Mouse (Mus musculus) left cerebral cortex, adult 11 months (tissue): ENCODE measurements around the gene BC024063.
"Not testable (repeated sequence)": the region's sequence is repeated elsewhere in the genome, so short reads cannot be mapped to it uniquely, and the experiment has no call there.

Experiments
- DNase-seq: peaks from one replicate; pipeline ENCODE4 v3.0.0; 2022; ENCODE audit warnings: low spot score

Gene BC024063

DNA sequence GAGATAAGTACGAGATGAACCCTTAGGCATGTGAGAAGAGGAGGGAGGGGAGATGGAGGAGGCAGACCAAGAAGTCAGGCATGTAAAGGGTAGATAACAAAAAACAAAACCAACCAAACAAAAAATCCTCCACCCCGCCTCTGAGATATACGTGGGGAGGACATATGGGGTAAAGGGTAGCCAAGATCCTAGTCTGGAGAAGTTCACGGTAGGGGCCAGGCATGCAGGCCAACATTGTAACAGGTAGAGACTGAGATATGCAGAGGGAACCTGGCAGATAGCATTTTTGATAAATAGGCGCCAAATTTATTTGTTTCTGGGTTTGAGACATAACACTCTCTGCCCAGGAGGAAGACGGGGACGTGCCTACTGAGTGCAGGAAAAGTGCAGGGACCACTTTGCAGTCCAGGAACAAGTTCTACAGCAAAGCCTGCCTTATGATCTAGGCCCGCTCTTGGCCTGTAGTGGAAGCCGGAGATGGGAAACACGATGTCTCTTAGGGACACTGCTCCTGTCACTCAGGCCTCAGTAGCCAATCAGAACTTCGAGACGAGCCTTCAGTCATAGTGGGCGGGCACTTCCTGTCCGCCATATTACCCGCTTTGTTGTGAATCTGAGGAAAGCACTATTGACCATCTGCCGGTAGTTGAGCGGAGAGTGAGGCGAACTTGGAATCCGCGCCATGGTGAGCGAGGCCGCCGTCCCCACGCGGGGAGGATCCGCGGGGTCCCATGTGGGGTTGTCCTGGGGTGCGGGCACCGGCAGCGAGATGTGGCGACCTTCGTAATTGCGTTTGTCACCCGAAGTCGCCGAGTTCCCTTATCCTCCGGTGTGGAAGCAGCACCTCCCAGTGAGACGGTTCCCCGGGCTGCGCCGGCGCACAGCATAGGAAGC, at the start of gene BC024063:
Gene BC024063, plus strand, starts transcription at position 626 of the 894 bp plus-strand sequence.
- DNase-seq, result peak; percentile 76

DNA sequence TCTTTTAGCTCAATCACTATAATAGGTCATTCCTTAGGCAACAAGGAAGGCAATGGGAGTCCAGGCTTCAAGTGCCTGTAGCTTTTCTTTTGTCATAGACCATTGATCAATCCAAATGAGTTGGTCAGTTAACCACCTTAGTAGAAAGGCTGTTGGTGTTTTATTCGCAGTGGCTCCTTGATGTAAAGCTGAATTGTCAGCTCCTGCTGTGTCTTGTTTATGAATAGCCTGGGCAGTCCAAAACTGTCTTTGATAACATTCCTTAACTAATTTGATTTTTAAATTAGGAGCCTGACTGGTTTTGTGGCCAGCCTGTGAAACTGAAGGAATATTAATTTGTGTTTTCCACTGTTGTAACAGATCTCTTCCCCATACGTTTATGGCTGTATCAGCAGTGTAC, 41.0 kb upstream of the BC024063 start:
- no peak for DNase-seq

DNA sequence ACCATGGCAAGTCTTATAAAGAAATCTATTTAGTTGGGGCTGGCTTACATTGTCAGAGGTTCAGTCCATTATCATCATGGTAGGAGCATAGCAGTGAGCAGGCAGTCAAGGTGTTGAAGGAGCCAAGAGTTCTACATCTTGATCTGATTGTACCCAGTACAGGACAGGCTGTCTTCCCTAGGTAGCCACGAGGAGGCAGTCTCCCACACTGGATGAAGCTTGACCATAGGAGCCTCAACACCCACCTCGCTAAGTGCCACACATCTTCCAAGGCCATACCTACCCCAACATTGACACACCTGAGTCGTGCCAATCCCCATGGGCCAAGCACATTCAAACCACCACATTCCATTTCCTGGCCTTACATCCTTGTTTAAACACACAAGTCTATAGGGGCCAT, 36.5 kb upstream of the BC024063 start:
- no peak for DNase-seq

DNA sequence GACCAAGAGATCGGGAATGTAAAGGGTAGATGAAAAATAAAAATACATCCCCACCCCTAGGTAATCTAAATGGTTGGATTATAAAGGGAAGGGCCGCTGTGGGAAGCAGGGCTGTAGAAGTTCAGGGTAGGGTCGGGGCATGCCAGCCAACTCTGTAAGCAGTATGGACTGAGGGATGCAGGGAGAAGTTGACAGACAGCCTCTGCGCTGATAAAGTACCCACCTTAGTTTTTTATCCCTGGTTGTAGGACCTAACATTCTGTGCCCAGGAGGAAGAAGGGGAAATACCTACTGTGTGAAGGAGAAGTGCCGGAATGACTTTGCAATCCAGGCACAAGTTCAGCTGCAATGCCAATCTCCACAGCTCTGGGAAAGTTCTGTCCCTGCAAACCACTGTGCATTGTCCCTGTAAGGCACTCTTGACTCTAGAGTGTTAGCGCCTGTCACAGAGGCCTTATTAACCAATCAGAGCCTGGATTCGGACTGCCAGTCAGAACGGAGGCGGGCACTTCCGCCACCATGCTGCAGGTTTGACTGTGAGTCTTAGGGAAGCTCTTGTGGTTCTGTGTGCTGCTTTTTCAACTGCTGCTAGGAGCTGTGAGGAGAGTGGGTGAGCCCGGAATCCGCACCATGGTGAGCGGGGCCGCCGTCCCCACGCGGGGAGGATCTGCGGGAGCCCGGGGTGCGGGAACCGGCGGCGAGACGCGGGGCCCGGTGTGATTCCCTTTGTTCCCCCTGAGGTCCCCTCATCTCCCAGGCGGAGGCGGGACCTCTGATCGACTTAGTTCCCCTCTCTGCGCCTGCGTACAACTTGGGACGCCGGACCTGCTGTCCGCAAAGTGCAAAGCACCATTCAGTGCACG, 35.3 kb upstream of the BC024063 start, which contains the start of gene Zfp873:
Gene Zfp873, plus strand, starts transcription at position 527 of the 863 bp plus-strand sequence.
- DNase-seq, result peak; percentile 92

DNA sequence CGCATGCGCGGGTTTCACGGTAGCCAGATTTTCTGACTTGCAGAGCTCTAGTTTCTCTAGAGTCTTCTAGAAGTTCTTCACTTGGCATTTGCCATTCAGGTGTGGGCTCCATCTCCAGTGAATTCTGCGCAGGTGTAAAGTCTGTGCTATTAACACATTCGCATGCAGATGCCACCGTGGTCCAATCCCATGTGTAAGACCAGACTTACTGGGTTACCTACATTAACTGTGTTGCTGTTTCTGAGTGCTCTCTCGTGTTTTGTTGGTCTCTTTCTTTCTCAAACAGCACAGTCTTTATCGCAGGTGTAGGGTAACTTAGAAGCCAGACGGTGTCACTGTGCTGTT, 34.7 kb upstream of the BC024063 start:
- DNase-seq, result not testable (repeated sequence)

DNA sequence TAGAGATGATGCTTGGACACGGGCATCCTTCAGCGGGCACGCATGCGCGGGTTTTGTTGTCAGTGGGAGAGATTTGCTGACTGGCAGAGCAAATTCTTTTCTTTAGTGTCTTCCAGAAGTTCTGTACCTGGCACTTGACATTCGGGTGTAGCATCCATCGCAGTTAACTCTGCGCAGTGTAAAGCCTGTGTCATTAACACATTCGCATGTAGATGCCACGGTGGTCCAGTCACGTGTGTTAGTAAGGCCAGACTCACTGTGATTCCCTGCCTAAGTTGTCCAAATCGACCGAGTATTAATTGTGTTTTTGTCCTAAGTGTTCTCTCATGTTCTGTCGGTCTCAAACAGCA, 444 bp downstream of the BC024063 start:
- not testable (repeated sequence) for DNase-seq

DNA sequence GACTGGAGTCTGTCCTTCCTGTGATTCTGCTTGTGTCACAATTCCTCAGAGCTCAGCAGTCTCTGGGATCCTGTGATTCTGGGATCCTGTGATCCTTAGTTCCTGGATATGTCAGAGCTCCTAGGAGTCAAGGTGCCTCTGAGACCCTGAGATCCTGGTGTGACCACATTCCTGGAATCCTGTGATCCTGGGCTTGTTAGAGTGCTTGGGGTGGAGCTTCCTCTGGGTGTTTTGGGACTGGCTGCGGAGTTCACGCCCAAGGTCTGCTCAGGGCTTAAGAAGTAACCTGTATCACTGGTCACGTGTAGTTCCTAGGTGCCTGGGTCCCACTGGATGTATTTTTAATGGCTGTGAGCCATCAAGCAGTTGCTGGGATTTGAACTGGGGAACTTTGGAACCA, 34.1 kb downstream of the BC024063 start:
- no peak for DNase-seq

DNA sequence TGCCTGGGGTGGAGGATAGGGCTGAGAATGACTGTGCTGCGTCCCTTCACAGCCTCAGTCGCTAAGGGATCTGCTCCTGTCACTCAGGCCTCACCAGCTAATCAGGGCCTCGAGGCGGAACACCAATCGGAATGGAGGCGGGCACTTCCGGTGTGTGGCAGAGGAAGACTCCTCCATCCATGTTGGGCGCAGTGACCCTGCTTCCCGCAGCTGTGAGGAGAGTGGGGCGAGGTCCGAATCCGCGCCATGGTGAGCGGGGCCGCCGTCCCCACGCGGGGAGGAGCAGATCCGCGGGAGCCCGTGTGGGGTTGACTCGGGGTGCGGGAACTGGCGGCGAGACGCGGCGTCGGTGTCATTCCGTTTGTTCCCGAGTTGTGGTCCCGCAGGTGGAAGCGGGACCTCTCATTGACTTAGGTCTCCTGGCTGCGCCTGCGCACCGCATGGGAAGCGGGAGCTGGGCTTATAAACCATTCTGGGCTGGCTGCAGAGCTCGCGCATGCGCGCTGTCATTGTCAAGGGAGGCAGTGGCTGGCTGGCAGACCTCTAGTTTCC, 44.8 kb downstream of the BC024063 start, which contains the start of gene AU041133:
Gene AU041133, plus strand, starts transcription at position 164 of the 552 bp plus-strand sequence.
- peak; percentile 86 for DNase-seq

DNA sequence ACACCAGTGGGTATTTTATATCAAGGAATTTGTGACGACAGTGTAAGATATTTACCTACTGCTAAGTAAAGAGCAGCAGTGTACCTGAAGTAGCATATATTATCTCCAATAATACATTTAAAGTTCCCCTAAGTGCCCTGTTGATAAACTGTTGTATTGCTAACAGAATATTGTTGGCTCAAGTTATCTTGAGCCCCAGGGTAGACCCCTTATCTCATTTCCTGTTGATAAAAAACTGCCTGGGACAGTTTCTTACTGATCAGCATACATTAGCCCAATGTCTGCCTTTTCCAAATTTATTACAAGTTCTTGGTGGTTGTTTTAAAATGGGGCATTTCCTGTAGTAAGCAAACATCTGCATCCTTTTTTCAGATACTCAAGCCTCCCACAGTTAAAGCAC, 62.1 kb downstream of the BC024063 start:
- no peak for DNase-seq

DNA sequence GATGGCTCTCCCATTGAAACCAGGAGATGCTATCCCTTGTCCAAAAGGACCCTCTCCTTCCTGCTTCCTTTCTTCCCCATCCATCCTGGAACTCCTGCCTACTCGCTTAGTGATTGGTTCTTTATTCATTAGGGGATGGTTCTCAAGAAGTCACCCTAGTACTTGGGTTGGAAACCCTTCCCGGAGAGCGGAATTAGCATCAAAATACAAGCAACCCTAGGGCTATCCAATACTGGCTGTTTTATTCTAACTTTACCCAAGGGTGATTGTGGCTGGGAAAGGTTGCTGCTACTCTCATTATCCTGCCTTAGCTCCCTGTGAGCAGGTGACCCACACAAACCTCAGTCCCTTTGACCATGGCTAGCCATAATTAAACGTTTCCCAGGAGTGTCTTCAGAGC, 64.4 kb downstream of the BC024063 start:
- no peak for DNase-seq
